Mouse (Mus musculus) hindbrain, embryonic 12.5 days (tissue): ENCODE data around the gene Svip. TPM values are rescaled to one million over a fixed set of nuclear protein-coding genes. Genes with fewer than 3 reads are reported as not detected.
A peak's percentile ranks its signal among the peaks of the same experiment; 100 is the strongest.

Experiments
- ATAC-seq: fragments of 200-750 bp; cut with Nextera tagmentation; 2 replicates; pipeline ENCODE4 v1.8.0; 2017; ENCODE audit warnings: moderate TSS enrichment; ENCODE audit not compliant: low FRiP score
- H3K27ac ChIP-seq: fragments of 300-500 bp; sonication (generic); 2 replicates; pipeline ENCODE4 v1.5.1; 2016; ENCODE audit warnings: mild to moderate bottlenecking
- H3K27me3 ChIP-seq: fragments of 300-500 bp; sonication (generic); 2 replicates; pipeline ENCODE4 v1.6.1; 2016; ENCODE audit warnings: mild to moderate bottlenecking
- H3K36me3 ChIP-seq: fragments of 300-500 bp; sonication (generic); 2 replicates; pipeline ENCODE4 v1.6.1; 2016; ENCODE audit warnings: mild to moderate bottlenecking
- H3K4me1 ChIP-seq: fragments of 300-500 bp; sonication (generic); 2 replicates; pipeline ENCODE4 v1.6.1; 2016
- H3K4me2 ChIP-seq: fragments of 300-500 bp; sonication (generic); replicated peaks from 2 replicates; pipeline ENCODE4 v1.6.1; 2016; ENCODE audit warnings: mild to moderate bottlenecking
- H3K4me3 ChIP-seq: fragments of 300-500 bp; sonication (generic); 2 replicates; pipeline ENCODE4 v1.5.1; 2016; ENCODE audit warnings: mild to moderate bottlenecking
- H3K9ac ChIP-seq: fragments of 300-500 bp; sonication (generic); 2 replicates; pipeline ENCODE4 v1.6.1; 2016; ENCODE audit warnings: mild to moderate bottlenecking, moderate library complexity
- H3K9me3 ChIP-seq: fragments of 300-500 bp; sonication (generic); replicated peaks from 2 replicates; pipeline ENCODE4 v1.6.1; 2016; ENCODE audit warnings: mild to moderate bottlenecking
- WGBS: fragments of 180-500 bp; shearing (Covaris S2); methylation state at CpG from one replicate; pipeline ENCODE4 v1.1.7; 2016; 5-methylcytosine and 5-hydroxymethylcytosine counted together
- polyA plus RNA-seq: library from polyadenylated mRNA; unstranded; fragments of >200 nt; fragmentation: Nextera tagmentation; extraction: Ambion mirVana; gene quantifications from 2 replicates; pipeline ENCODE4 v1.2.1, GENCODE M21; 2016

Gene Svip
- 17.2 and 17.9 TPM in 2 replicates for polyA plus RNA-seq

GRCm38 (mm10) chr7:52005511-52006295 lies at the start of gene Svip:
Gene Svip (minus strand): TSS chr7:52006018.
- Histone ChIP-seq H3K27me3 (0 out of 2 replicates have a peak, but pooled peaks cover 4% of the 10 kb centered on the region), H3K4me1 (0 out of 2 replicates have a peak, but pooled peaks cover 3% of the 10 kb centered on the region), H3K27ac (peak within 1 kb of the TSS; percentile 58), H3K9me3 (no peaks in the 10 kb centered on the region), H3K36me3 (no peaks in the 10 kb centered on the region), H3K4me3 (peak within 1 kb of the TSS; percentile 71), H3K9ac (peak within 1 kb of the TSS; percentile 63), H3K4me2 (peak within 1 kb of the TSS; percentile 52)
- peak; percentile 97 for ATAC-seq
- WGBS = under 1% methylated on average over 29 of the region's 47 CpGs

- Histone ChIP-seq H3K4me1 (no peaks in the 10 kb centered on the region), H3K27me3 (no peaks in the 10 kb centered on the region), H3K27ac (no peak overlapping the region), H3K9me3 (no peaks in the 10 kb centered on the region), H3K36me3 (no peaks in the 10 kb centered on the region), H3K4me3 (no peak overlapping the region), H3K4me2 (no peak overlapping the region), H3K9ac (no peak overlapping the region)
- peak; percentile 50; the same call in 1 of the 2 replicates for ATAC-seq
- WGBS = 50% methylated on average over 8 of the region's 8 CpGs
These were observed 32.1 kb upstream of the Svip start for GRCm38 (mm10) chr7:52037600-52038582.

GRCm38 (mm10) chr7:52024050-52024626 lies 18.3 kb upstream of the Svip start:
- no peaks in the 10 kb centered on the region for H3K27me3 ChIP-seq
- WGBS = 93% methylated on average over 5 of the region's 5 CpGs
- no peak overlapping the region for H3K4me2 ChIP-seq
- H3K27ac ChIP-seq = no peak overlapping the region
- H3K36me3 ChIP-seq = no peaks in the 10 kb centered on the region
- no peak for ATAC-seq
- H3K9me3 ChIP-seq = no peaks in the 10 kb centered on the region
- H3K4me3 ChIP-seq = no peak overlapping the region
- H3K9ac ChIP-seq = no peak overlapping the region
- no peaks in the 10 kb centered on the region for H3K4me1 ChIP-seq

- H3K4me1 ChIP-seq = no peaks in the 10 kb centered on the region
- no peak overlapping the region for H3K4me2 ChIP-seq
- no peaks in the 10 kb centered on the region for H3K36me3 ChIP-seq
- H3K9ac ChIP-seq = no peak overlapping the region
- no peak for ATAC-seq
- H3K9me3 ChIP-seq = no peaks in the 10 kb centered on the region
- H3K4me3 ChIP-seq = no peak overlapping the region
- no peak overlapping the region for H3K27ac ChIP-seq
- H3K27me3 ChIP-seq = no peaks in the 10 kb centered on the region
- WGBS = 89% methylated on average over 4 of the region's 4 CpGs
These were observed 16.2 kb upstream of the Svip start for GRCm38 (mm10) chr7:52022039-52022438.

GRCm38 (mm10) chr7:52015628-52016027 lies 9.8 kb upstream of the Svip start, which contains the start of gene 1700015G11Rik:
Gene 1700015G11Rik (minus strand): TSS chr7:52015728.
- no peak for ATAC-seq
- H3K4me3 ChIP-seq = no peak within 1 kb of the TSS
- 82% methylated on average over 3 of the region's 3 CpGs for WGBS
- H3K4me1 ChIP-seq = no peaks in the 10 kb centered on the region
- no peaks in the 10 kb centered on the region for H3K27me3 ChIP-seq
- no peaks in the 10 kb centered on the region for H3K9me3 ChIP-seq
- H3K27ac ChIP-seq = no peak within 1 kb of the TSS
- no peak within 1 kb of the TSS for H3K4me2 ChIP-seq
- no peaks in the 10 kb centered on the region for H3K36me3 ChIP-seq
- H3K9ac ChIP-seq = no peak within 1 kb of the TSS

- no peaks in the 10 kb centered on the region for H3K4me1 ChIP-seq
- no peak for ATAC-seq
- no peak overlapping the region for H3K9ac ChIP-seq
- H3K27me3 ChIP-seq = no peaks in the 10 kb centered on the region
- H3K36me3 ChIP-seq = no peaks in the 10 kb centered on the region
- no peak overlapping the region for H3K27ac ChIP-seq
- 91% methylated on average over 1 of the region's 1 CpGs for WGBS
- H3K9me3 ChIP-seq = no peaks in the 10 kb centered on the region
- H3K4me2 ChIP-seq = no peak overlapping the region
- H3K4me3 ChIP-seq = no peak overlapping the region
These were observed 9.4 kb upstream of the Svip start for GRCm38 (mm10) chr7:52015180-52015579.

- H3K4me1 ChIP-seq = no peaks in the 10 kb centered on the region
- WGBS = 71% methylated on average over 7 of the region's 7 CpGs
These were observed 7.6 kb upstream of the Svip start for GRCm38 (mm10) chr7:52013457-52013856.

GRCm38 (mm10) chr7:52007138-52007537 lies 1.3 kb upstream of the Svip start:
- Histone ChIP-seq H3K36me3 (no peaks in the 10 kb centered on the region), H3K4me1 (0 out of 2 replicates have a peak, but pooled peaks cover 3% of the 10 kb centered on the region), H3K9ac (no peak overlapping the region), H3K4me3 (no peak overlapping the region), H3K27me3 (0 out of 2 replicates have a peak, but pooled peaks cover 4% of the 10 kb centered on the region), H3K27ac (no peak overlapping the region), H3K4me2 (no peak overlapping the region), H3K9me3 (no peaks in the 10 kb centered on the region)
- no peak for ATAC-seq
- WGBS = 91% methylated on average over 2 of the region's 2 CpGs

More at GRCm38 (mm10) chr7:52013457-52013856, 7.6 kb upstream of the Svip start:
- Histone ChIP-seq H3K36me3 (no peaks in the 10 kb centered on the region), H3K27me3 (no peaks in the 10 kb centered on the region), H3K9ac (no peak overlapping the region), H3K9me3 (no peaks in the 10 kb centered on the region), H3K4me3 (no peak overlapping the region), H3K27ac (no peak overlapping the region), H3K4me2 (no peak overlapping the region)
- ATAC-seq = no peak

- no peak overlapping the region for H3K27ac ChIP-seq
- peak overlapping the region; percentile 71 for H3K4me3 ChIP-seq
- H3K36me3 ChIP-seq = no peaks in the 10 kb centered on the region
- no peak overlapping the region for H3K9ac ChIP-seq
- H3K4me2 ChIP-seq = peak overlapping the region; percentile 52
- no peaks in the 10 kb centered on the region for H3K9me3 ChIP-seq
- ATAC-seq = no peak; the same call in 1 of the 2 replicates
- H3K27me3 ChIP-seq = 0 out of 2 replicates have a peak, but pooled peaks cover 4% of the 10 kb centered on the region
- 0 out of 2 replicates have a peak, but pooled peaks cover 3% of the 10 kb centered on the region for H3K4me1 ChIP-seq
- under 1% methylated on average over 9 of the region's 9 CpGs for WGBS
These were observed 445 bp upstream of the Svip start for GRCm38 (mm10) chr7:52006296-52006630.

- ATAC-seq = peak; percentile 50; the same call in 1 of the 2 replicates
- Histone ChIP-seq H3K4me1 (no peaks in the 10 kb centered on the region), H3K4me2 (no peak overlapping the region)
These were observed 14.8 kb downstream of the Svip start for GRCm38 (mm10) chr7:51991020-51991419.

GRCm38 (mm10) chr7:51986909-51987308 lies 18.9 kb downstream of the Svip start:
- no peaks in the 10 kb centered on the region; the same call in 1 of the 2 replicates for H3K4me1 ChIP-seq
- H3K36me3 ChIP-seq = no peaks in the 10 kb centered on the region
- no peak overlapping the region for H3K4me3 ChIP-seq
- ATAC-seq = no peak
- no peak overlapping the region for H3K4me2 ChIP-seq
- H3K27ac ChIP-seq = no peak overlapping the region
- no peaks in the 10 kb centered on the region for H3K9me3 ChIP-seq
- WGBS = 68% methylated on average over 6 of the region's 6 CpGs
- no peaks in the 10 kb centered on the region for H3K27me3 ChIP-seq
- no peak overlapping the region for H3K9ac ChIP-seq

More at GRCm38 (mm10) chr7:51991020-51991419, 14.8 kb downstream of the Svip start:
- H3K4me3 ChIP-seq = no peak overlapping the region
- no peaks in the 10 kb centered on the region for H3K9me3 ChIP-seq
- no peaks in the 10 kb centered on the region for H3K27me3 ChIP-seq
- no peak overlapping the region for H3K27ac ChIP-seq
- H3K36me3 ChIP-seq = no peaks in the 10 kb centered on the region
- H3K9ac ChIP-seq = no peak overlapping the region
- 89% methylated on average over 3 of the region's 3 CpGs for WGBS
